Mouse (Mus musculus) kidney, embryonic 16.5 days (tissue): Measurements from ENCODE around the gene Tcf12. TPM values are rescaled to one million over a fixed set of nuclear protein-coding genes. Genes with fewer than 3 reads are reported as not detected.
A peak's percentile ranks its signal among the peaks of the same experiment; 100 is the strongest.

ENCODE experiments used
- ATAC-seq: fragments of 200-750 bp; cut with Nextera tagmentation; 2 replicates; pipeline ENCODE4 v1.8.0; 2017; ENCODE audit warnings: moderate TSS enrichment; ENCODE audit not compliant: low FRiP score, low TSS enrichment
- H3K27ac ChIP-seq: fragments of 300-500 bp; sonication (generic); 2 replicates; pipeline ENCODE4 v1.5.1; 2014; ENCODE audit warnings: low read length
- H3K27me3 ChIP-seq: fragments of 300-500 bp; sonication (generic); 2 replicates; pipeline ENCODE4 v1.6.1; 2014; ENCODE audit warnings: low read length, control low read depth, mixed read lengths; ENCODE audit not compliant: insufficient read depth
- H3K36me3 ChIP-seq: fragments of 300-500 bp; sonication (generic); 2 replicates; pipeline ENCODE4 v1.6.1; 2014; ENCODE audit warnings: low read length, control low read depth, mixed read lengths; ENCODE audit not compliant: insufficient read depth
- H3K4me1 ChIP-seq: fragments of 300-500 bp; sonication (generic); 2 replicates; pipeline ENCODE4 v1.6.1; 2014; ENCODE audit warnings: low read length, control low read depth, mixed read lengths; ENCODE audit not compliant: insufficient read depth
- H3K4me2 ChIP-seq: fragments of 300-500 bp; sonication (generic); replicated peaks from 2 replicates; pipeline ENCODE4 v1.6.1; 2014; ENCODE audit warnings: low read depth, low read length
- H3K4me3 ChIP-seq: fragments of 300-500 bp; sonication (generic); 2 replicates; pipeline ENCODE4 v1.5.1; 2014; ENCODE audit warnings: mild to moderate bottlenecking, low read length
- H3K9ac ChIP-seq: fragments of 300-500 bp; sonication (generic); replicated peaks from 2 replicates; pipeline ENCODE4 v1.6.1; 2014; ENCODE audit warnings: low read length
- H3K9me3 ChIP-seq: fragments of 300-500 bp; sonication (generic); 2 replicates; pipeline ENCODE4 v1.6.1; 2016; ENCODE audit warnings: low read length, control low read depth
- WGBS: fragments of 180-500 bp; shearing (Covaris S2); extraction: QIAGEN DNeasy Blood & Tissue Kit; methylation state at CpG from one replicate; pipeline ENCODE4 v1.1.7; 2014; 5-methylcytosine and 5-hydroxymethylcytosine counted together
- polyA plus RNA-seq: library from polyadenylated mRNA; unstranded; fragments of >200 nt; fragmentation: Nextera tagmentation; extraction: Ambion mirVana; gene quantifications from 2 replicates; pipeline ENCODE4 v1.2.1, GENCODE M21; 2015

Tcf12 gene
- polyA plus RNA-seq, 1 experiment from 2014 or later: 56.5 TPM

DNA sequence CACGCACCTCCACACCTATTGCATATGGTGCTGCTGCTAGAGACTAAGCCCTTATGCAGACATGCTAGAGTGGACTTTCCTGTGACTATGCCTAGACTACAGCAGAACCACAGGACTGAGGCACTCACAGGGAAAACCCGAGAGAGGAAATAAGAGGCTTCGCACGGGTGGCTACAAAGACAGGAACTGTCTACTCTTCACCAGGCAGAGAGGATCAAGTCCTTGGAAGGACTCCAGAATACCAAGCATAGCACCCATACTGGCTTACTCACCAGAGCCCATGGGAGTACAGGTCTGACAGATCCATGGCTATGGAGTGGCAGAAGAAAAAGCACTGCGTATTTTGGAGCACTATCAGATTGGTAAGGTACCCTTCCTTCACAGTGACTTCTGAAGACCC lies 269.8 kb downstream of the Tcf12 start:
- no peak overlapping the region for H3K4me2 ChIP-seq
- H3K36me3 ChIP-seq: peaks cover 43% of the 10 kb centered on the region
- WGBS: 85% methylated on average over 5 of the region's 5 CpGs

DNA sequence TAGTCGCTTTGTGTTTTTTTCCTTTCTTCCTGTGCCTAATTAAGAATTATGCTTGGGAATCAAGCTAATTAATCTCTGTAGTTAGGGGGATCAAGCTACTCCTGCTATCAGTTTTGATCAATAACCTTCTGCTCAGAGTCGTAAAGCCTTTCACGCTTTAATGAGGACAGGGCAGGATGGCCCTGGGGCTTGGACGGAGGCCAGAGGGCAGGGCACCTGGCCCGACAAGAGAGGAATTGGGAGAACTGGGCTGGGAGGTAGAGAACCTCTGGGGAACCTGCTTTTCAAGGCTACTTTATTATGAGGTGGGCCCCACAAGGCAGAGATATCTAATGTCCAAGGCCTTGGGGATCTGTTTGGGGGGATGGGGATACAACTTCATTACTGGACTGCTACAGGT lies 274.3 kb downstream of the Tcf12 start:
- H3K9ac ChIP-seq: no peak overlapping the region
- peak; percentile 52; the same call in 1 of the 2 replicates for ATAC-seq
- no peak overlapping the region for H3K4me2 ChIP-seq
- no peak overlapping the region for H3K4me3 ChIP-seq
- H3K4me1 ChIP-seq: peaks cover 25% of the 10 kb centered on the region
- H3K9me3 ChIP-seq: no peaks in the 10 kb centered on the region
- no peaks in the 10 kb centered on the region for H3K27me3 ChIP-seq
- peak overlapping the region; percentile 41 for H3K27ac ChIP-seq
- 11% methylated on average over 5 of the region's 5 CpGs for WGBS
- H3K36me3 ChIP-seq: peaks cover 15% of the 10 kb centered on the region

More for the DNA sequence above, 269.8 kb downstream of the Tcf12 start:
- Histone ChIP-seq H3K4me1 (peaks cover 12% of the 10 kb centered on the region), H3K27ac (no peak overlapping the region), H3K4me3 (no peak overlapping the region), H3K27me3 (no peaks in the 10 kb centered on the region), H3K9me3 (no peaks in the 10 kb centered on the region), H3K9ac (no peak overlapping the region)
- ATAC-seq: no peak

DNA sequence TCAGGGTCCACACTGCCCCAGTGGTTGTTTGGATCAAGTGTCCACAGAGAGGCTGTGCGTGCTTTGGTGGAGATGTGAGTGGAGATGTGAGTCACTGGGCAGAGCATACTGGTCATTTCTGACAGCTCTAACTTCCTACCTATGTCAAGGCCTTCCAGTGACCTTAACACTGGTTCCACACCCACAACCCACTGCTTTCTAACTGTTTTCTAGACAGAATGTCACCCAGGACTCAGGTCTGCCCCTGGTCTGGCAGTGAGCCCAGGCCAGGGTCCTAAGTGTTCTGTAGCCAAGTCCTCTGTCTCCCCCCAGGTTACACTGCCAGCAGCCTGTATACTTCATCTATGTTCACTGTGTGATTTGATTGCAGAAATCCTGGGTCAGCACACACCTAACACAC lies 275.3 kb downstream of the Tcf12 start:
- H3K4me2 ChIP-seq: no peak overlapping the region
- H3K36me3 ChIP-seq: 0 out of 2 replicates have a peak, but pooled peaks cover 7% of the 10 kb centered on the region
- WGBS: 79% methylated on average over 1 of the region's 1 CpGs
- no peak overlapping the region for H3K9ac ChIP-seq
- no peaks in the 10 kb centered on the region for H3K9me3 ChIP-seq
- peaks cover 28% of the 10 kb centered on the region for H3K4me1 ChIP-seq
- H3K27me3 ChIP-seq: no peaks in the 10 kb centered on the region
- peak overlapping the region; percentile 41; the same call in 1 of the 2 replicates for H3K27ac ChIP-seq
- ATAC-seq: no peak
- H3K4me3 ChIP-seq: no peak overlapping the region

DNA sequence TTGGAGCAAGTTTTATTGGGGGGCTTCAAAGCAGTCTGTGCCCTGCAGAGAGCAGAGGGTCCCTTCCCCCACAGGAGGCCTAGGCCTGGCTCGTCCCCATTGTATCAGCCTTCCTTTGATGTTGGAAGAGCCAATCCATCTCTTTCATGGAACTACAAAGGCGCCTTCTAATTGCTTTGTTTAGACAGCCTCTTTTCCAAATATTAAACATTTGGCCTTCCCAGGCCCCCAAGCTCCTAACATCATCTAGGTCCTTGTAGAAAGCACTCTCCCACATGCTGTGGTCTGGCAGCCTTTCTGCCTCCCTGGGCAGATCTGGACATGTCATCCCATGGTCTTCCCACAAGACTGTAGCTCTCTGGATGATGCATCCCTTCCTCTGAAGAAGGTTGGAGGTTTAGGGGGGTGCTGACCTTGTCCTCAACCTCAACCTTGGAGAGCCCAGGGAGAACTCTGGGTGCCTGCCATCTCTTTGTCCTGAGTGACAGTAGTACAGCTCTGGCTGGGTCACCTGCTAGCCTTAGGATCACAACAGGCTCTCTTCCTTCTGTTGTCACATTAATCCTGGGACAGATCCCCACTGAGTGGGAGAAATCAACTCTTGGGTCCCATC lies 276.4 kb downstream of the Tcf12 start:
- Histone ChIP-seq H3K4me3 (no peak overlapping the region), H3K9ac (no peak overlapping the region), H3K27me3 (no peaks in the 10 kb centered on the region), H3K27ac (no peak overlapping the region), H3K4me1 (peaks cover 32% of the 10 kb centered on the region), H3K36me3 (no peaks in the 10 kb centered on the region), H3K9me3 (no peaks in the 10 kb centered on the region), H3K4me2 (no peak overlapping the region)
- WGBS: 17% methylated on average over 2 of the region's 2 CpGs
- ATAC-seq: peak; percentile 66

DNA sequence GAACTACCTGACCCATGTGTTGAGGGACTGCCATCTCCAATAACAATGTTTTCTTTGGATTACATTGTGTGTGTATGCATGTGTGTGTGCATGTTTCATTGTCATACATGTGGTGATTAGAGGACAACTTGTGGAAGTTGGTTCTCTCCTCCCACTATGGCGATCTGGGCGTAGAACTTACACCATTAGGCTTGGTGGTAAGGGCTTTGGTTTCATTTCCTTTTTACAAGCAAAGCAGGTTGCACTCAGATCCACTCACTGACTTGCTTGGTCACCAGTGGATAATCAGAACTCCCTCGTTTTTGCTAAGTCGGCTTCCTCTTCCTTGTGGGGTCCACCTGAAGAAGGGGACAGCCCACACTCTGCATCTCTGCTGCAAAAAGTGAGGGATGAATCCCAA lies 277.0 kb downstream of the Tcf12 start:
- Histone ChIP-seq H3K4me1 (peaks cover 32% of the 10 kb centered on the region), H3K27me3 (no peaks in the 10 kb centered on the region), H3K4me3 (no peak overlapping the region), H3K9me3 (no peaks in the 10 kb centered on the region), H3K27ac (no peak overlapping the region), H3K9ac (no peak overlapping the region), H3K36me3 (no peaks in the 10 kb centered on the region), H3K4me2 (no peak overlapping the region)
- no peak for ATAC-seq
- WGBS: 36% methylated on average over 4 of the region's 4 CpGs

DNA sequence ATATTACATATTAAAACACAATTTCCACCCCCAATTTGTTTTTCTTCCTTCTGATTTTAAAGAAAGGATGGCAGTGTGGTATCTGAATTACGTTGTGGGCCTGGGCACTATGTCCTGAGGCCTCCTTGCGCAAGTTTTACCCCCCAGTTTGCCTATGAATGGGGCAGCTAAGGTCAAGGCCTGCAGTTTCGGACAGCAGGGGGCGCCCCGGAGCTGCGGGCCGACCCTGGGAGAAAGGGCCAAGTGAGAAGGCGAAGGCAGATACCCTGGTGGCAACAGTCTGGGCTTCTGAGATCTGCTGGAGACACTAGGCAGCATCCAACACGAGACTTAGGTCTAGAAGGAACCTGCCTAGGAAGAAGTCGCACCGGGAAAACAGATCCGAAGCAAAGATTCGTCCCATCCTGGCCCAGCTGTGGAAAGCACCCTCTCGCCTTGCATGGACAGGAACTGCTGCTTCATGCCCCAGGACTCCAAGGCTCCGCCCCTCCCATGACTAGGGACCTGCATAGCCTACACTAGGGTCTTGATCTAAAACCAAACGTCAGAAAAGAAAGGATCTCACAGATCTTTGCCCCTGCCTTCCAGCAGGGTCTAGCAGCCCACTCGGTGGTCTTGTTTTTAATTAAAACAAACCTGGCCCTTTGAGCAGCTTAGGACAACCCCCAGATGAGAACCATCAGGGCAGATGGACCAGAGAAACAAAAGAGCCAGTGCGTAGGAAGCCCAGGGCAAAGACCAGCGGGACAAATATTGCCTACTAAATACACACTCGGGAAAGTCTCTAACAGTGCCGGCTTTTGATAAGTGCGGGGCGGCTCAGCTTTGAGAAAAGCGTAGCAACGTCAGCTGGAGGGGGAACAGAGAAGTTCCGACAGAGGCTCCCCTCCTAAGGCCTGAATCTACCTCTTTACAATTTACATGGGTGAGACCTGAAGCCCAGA lies 279.6 kb downstream of the Tcf12 start:
- 44% methylated on average over 26 of the region's 26 CpGs for WGBS
- no peak for ATAC-seq
- peaks cover 28% of the 10 kb centered on the region for H3K4me1 ChIP-seq

DNA sequence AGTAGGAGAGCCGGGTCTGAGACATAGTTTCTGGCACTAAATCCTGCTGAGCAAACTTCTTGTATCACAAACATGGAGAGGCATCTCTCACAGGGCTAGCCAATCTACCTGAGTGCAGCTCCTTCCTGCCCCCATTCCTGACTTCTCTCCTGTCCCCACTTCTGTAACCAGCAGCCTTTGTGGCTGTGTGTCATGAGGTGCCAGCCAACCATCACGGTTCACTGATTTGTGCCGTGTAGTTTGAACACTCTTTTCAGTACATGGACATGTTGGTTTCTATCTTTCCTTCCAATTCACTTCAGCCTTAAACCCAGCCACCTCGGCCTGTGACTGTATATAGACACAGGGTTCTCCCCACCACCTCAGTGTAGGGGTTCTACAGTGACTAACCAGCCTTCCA lies 280.7 kb downstream of the Tcf12 start:
- WGBS: 61% methylated on average over 4 of the region's 4 CpGs
- H3K9me3 ChIP-seq: no peaks in the 10 kb centered on the region
- no peaks in the 10 kb centered on the region for H3K36me3 ChIP-seq
- no peaks in the 10 kb centered on the region for H3K27me3 ChIP-seq
- H3K4me3 ChIP-seq: no peak overlapping the region
- ATAC-seq: no peak
- H3K27ac ChIP-seq: no peak overlapping the region
- peaks cover 23% of the 10 kb centered on the region; the same call in 1 of the 2 replicates for H3K4me1 ChIP-seq
- no peak overlapping the region for H3K9ac ChIP-seq
- no peak overlapping the region for H3K4me2 ChIP-seq

More for the DNA sequence above, 279.6 kb downstream of the Tcf12 start:
- Histone ChIP-seq H3K27ac (no peak overlapping the region), H3K36me3 (no peaks in the 10 kb centered on the region), H3K27me3 (no peaks in the 10 kb centered on the region), H3K4me2 (no peak overlapping the region), H3K4me3 (no peak overlapping the region), H3K9ac (no peak overlapping the region), H3K9me3 (no peaks in the 10 kb centered on the region)

DNA sequence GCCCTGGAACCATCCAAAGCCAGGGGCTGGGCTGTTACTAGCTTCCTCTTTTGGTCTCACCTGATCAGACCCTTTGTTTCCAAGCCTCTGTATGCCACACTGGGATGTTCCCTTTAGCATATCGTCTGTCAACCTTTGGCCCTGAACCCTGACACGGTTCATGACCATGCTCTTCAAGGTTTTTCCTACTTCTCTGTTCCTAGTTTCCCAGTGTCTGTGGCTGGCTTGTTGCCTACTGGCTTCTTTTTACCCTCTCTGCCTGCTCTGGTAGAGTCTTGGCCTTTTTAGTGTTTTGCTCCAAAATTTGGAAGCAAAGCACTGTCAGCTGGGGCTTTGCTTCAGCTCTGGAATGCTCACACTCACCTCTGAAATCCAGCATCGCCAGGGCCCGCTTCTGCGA lies 281.3 kb downstream of the Tcf12 start:
- no peaks in the 10 kb centered on the region for H3K9me3 ChIP-seq
- no peak overlapping the region for H3K4me3 ChIP-seq
- no peak overlapping the region for H3K9ac ChIP-seq
- no peak overlapping the region for H3K27ac ChIP-seq
- H3K4me1 ChIP-seq: peaks cover 25% of the 10 kb centered on the region; the same call in 1 of the 2 replicates
- H3K27me3 ChIP-seq: no peaks in the 10 kb centered on the region
- no peak overlapping the region for H3K4me2 ChIP-seq
- ATAC-seq: no peak
- 71% methylated on average over 5 of the region's 5 CpGs for WGBS
- no peaks in the 10 kb centered on the region for H3K36me3 ChIP-seq

DNA sequence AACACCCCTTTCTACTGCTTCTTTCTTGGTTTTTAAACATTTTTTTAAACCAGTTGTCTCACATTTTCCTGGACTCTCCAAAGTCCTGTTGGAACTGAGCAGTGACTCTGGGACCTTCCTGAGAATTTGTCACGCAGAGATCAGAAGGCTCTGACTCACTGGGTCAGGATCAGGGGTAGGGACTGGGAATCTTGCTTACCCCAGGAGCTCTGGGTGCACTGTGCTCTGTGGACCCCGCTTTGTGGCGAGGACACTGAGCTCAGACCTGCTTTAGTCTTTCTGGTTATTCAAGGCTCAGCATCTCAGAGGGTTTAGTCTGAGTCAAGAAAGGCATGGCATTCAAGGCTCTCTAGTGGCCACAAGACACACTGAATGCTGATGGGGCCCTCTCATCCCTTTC lies 281.9 kb downstream of the Tcf12 start:
- H3K27me3 ChIP-seq: no peaks in the 10 kb centered on the region

DNA sequence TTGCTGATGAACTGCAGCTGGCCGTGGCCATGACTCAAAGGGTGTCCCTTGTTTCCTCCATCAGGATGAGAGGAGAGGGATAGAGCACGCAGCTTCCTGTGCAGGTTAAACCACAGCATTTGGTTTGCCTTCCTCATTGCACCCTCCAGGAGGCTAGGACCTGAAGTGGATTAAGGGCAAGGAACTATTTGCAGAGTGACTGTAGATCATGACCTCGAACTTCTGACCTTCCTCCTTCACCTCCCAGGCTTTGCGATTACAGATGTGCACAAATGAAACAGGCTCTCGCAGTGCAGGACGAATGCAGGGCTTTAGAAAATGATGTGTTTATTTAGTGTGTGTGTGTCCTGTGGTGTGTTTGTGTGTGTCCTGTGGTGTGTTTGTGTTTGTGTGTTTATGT lies 282.5 kb downstream of the Tcf12 start:
- Histone ChIP-seq H3K27ac (no peak overlapping the region), H3K36me3 (no peaks in the 10 kb centered on the region), H3K9me3 (no peaks in the 10 kb centered on the region), H3K27me3 (no peaks in the 10 kb centered on the region), H3K4me2 (no peak overlapping the region), H3K4me3 (no peak overlapping the region), H3K9ac (no peak overlapping the region), H3K4me1 (peaks cover 16% of the 10 kb centered on the region; the same call in 1 of the 2 replicates)
- 42% methylated on average over 6 of the region's 6 CpGs for WGBS
- ATAC-seq: no peak

More for the DNA sequence above, 281.9 kb downstream of the Tcf12 start:
- 88% methylated on average over 3 of the region's 3 CpGs for WGBS
- Histone ChIP-seq H3K4me3 (no peak overlapping the region), H3K36me3 (no peaks in the 10 kb centered on the region), H3K27ac (no peak overlapping the region), H3K4me2 (no peak overlapping the region), H3K9me3 (no peaks in the 10 kb centered on the region), H3K9ac (no peak overlapping the region), H3K4me1 (peaks cover 21% of the 10 kb centered on the region; the same call in 1 of the 2 replicates)
- ATAC-seq: no peak
